In the genomic region with DNA sequence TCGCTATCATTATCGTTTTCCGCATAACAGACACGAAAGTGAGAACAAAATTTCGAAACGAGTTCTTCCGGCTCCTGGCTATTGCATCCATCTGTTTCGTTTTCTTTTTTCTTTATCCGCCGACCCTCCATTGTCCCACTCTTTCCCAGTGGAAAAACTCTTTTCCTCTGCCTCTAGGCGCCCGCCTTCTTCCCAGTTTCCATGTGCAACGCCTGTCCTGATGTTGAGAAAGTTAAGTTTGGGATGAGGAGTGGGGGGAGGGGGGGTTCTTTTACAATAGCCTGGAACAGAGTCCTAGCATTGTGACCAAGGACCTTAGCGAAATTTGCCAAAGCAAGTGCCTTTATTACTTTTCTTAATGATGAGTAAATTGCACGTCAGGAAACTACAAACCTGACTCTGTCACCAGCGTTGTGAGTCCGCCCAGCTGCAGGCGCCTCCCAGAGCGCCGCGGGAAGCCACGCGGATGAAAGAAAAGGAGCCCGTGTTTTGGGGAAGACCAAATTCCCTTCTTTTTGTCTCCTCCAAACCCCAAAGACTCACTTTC, we compare ENCODE assay signal across 8 mouse cellular contexts. TPM values are rescaled to one million over a fixed set of nuclear protein-coding genes. Genes with fewer than 3 reads are reported as not detected.
A peak's percentile ranks its signal among the peaks of the same experiment; 100 is the strongest.
DNase-seq lines count a peak whose midpoint lies in the region; ATAC-seq and TF ChIP-seq lines count a peak whose summit lies in the region.

No protein-coding gene starts in this region.

- under 1% methylated on average over 24 of the region's 24 CpGs for WGBS in hindbrain, embryonic 10.5 days

- ATAC-seq in monocyte, adult 5-6 weeks (replicated peaks; ENCODE audit: insufficient number of reproducible peaks, low FRiP score, low TSS enrichment, poor library complexity, severe bottlenecking): no peak

- no peaks in the 10 kb centered on the region for H3K9me3 ChIP-seq in hindbrain, embryonic 10.5 days
- no peaks in the 10 kb centered on the region for H3K9me3 ChIP-seq in megakaryocyte, embryonic 14.5 days

- H3K27ac ChIP-seq in layer of hippocampus, adult 2 months: peak overlapping the region; percentile 77
- H3K27ac ChIP-seq in bone marrow macrophage, adult 2 months (ENCODE audit: insufficient read depth, low read depth, low read length): peak overlapping the region; percentile 49
- H3K27ac ChIP-seq in hindbrain, embryonic 10.5 days: peak overlapping the region; percentile 92

- peak overlapping the region; percentile 66 for H3K4me3 ChIP-seq in layer of hippocampus, adult 2 months
- H3K4me3 ChIP-seq in bone marrow macrophage, adult 2 months (ENCODE audit: insufficient read depth, low read length): peak overlapping the region; percentile 83
- peak overlapping the region; percentile 73 for H3K4me3 ChIP-seq in hindbrain, embryonic 10.5 days
- peak overlapping the region; percentile 94 for H3K4me3 ChIP-seq in megakaryocyte, embryonic 14.5 days (replicated peaks)

- no peak for TF ChIP-seq POLR2A in bone marrow macrophage, adult 2 months (IDR thresholded peaks at IDR 0.05; ENCODE audit: borderline replicate concordance, low read depth, low read length)

- DNase-seq in layer of hippocampus, adult 2 months (ENCODE audit: low spot score in 2 of 2): no peak
- no peak for DNase-seq in layer of hippocampus, adult 9-10 months (ENCODE audit: low spot score)
- no peak for DNase-seq in hindbrain, embryonic 10.5 days (ENCODE audit: low spot score)
- DNase-seq in spleen, adult 12 weeks (ENCODE audit: low spot score): no peak
- no peak for DNase-seq in right cerebral cortex, postnatal 10 days (ENCODE audit: low spot score in 2 of 2)

- no peak for TF ChIP-seq CTCF in layer of hippocampus, adult 2 months (conservative IDR thresholded peaks at IDR 0.05)
- TF ChIP-seq CTCF in bone marrow macrophage, adult 2 months (IDR thresholded peaks at IDR 0.05; ENCODE audit: low read depth, low read length): no peak

- H3K36me3 ChIP-seq in hindbrain, embryonic 10.5 days: no peaks in the 10 kb centered on the region
- no peaks in the 10 kb centered on the region for H3K36me3 ChIP-seq in megakaryocyte, embryonic 14.5 days (replicated peaks; ENCODE audit: low read length)

- H3K4me1 ChIP-seq in bone marrow macrophage, adult 2 months (ENCODE audit: control insufficient read depth, insufficient read depth, low read length): peaks cover 2% of the 10 kb centered on the region; the same call in 1 of the 2 replicates
- H3K4me1 ChIP-seq in hindbrain, embryonic 10.5 days (replicated peaks): peaks cover 36% of the 10 kb centered on the region
- peaks cover 39% of the 10 kb centered on the region for H3K4me1 ChIP-seq in megakaryocyte, embryonic 14.5 days

- H3K27me3 ChIP-seq in hindbrain, embryonic 10.5 days (ENCODE audit: insufficient read depth, poor library complexity, severe bottlenecking): no peaks in the 10 kb centered on the region
- peaks cover 50% of the 10 kb centered on the region for H3K27me3 ChIP-seq in megakaryocyte, embryonic 14.5 days (replicated peaks)

RNA-seq across cellular contexts. Expression of a gene that starts 2.5 kb away (rescaled TPM):
- total RNA-seq in layer of hippocampus, adult 2 months (2021): 10 to 100 TPM; 15.7 to 16.8 TPM
- polyA plus RNA-seq in bone marrow macrophage, adult 2 months (2012; ENCODE audit: insufficient read depth, insufficient read length, missing spikeins): 2.2 and 5.2 TPM in 2 replicates
- polyA plus RNA-seq in hindbrain, embryonic 10.5 days (2016; fragmentation: Nextera tagmentation; extraction: Ambion mirVana): 42.4 and 44.6 TPM in 2 replicates
- 0.34 TPM in 1 of 2 replicates, not detected in the other for polyA plus RNA-seq in megakaryocyte, embryonic 14.5 days (2012; ENCODE audit: insufficient read depth, low replicate concordance)
- 0.19 to 0.49 TPM (median 0.21 TPM) in 3 replicates for total RNA-seq in monocyte, adult 5-6 weeks (2017)
